Mouse (Mus musculus) lung, embryonic 16.5 days (tissue): Measurements from ENCODE around the gene Afg1l. TPM values are rescaled to one million over a fixed set of nuclear protein-coding genes. Genes with fewer than 3 reads are reported as not detected.

Experiments used
- ATAC-seq: fragments of 200-750 bp; cut with Nextera tagmentation; 2 replicates; pipeline ENCODE4 v1.8.0; 2017; ENCODE audit warnings: low read depth, mild to moderate bottlenecking, moderate library complexity
- H3K27ac ChIP-seq: fragments of 300-500 bp; sonication (generic); 2 replicates; pipeline ENCODE4 v1.5.1; 2014; ENCODE audit warnings: mild to moderate bottlenecking, control low read depth, low read length
- H3K27me3 ChIP-seq: fragments of 300-500 bp; sonication (generic); 2 replicates; pipeline ENCODE4 v1.6.1; 2014; ENCODE audit warnings: low read depth, low read length, mixed read lengths; ENCODE audit not compliant: control insufficient read depth, insufficient read depth
- H3K36me3 ChIP-seq: fragments of 300-500 bp; sonication (generic); 2 replicates; pipeline ENCODE4 v1.6.1; 2014; ENCODE audit warnings: low read length; ENCODE audit not compliant: control insufficient read depth, insufficient read depth
- H3K4me1 ChIP-seq: fragments of 300-500 bp; sonication (generic); replicated peaks from 2 replicates; pipeline ENCODE4 v1.6.1; 2014; ENCODE audit warnings: low read length, mixed read lengths; ENCODE audit not compliant: control insufficient read depth, insufficient read depth
- H3K4me2 ChIP-seq: fragments of 300-500 bp; sonication (generic); 2 replicates; pipeline ENCODE4 v1.6.1; 2014; ENCODE audit warnings: low read depth, low read length, control low read depth
- H3K4me3 ChIP-seq: fragments of 300-500 bp; sonication (generic); 2 replicates; pipeline ENCODE4 v1.5.1; 2014; ENCODE audit warnings: mild to moderate bottlenecking, low read length, control low read depth
- H3K9ac ChIP-seq: fragments of 300-500 bp; sonication (generic); 2 replicates; pipeline ENCODE4 v1.6.1; 2014; ENCODE audit warnings: low read length, control low read depth
- H3K9me3 ChIP-seq: fragments of 300-500 bp; sonication (generic); 2 replicates; pipeline ENCODE4 v1.6.1; 2016; ENCODE audit warnings: low read length; ENCODE audit not compliant: control insufficient read depth
- WGBS: fragments of 180-500 bp; shearing (Covaris S2); extraction: QIAGEN DNeasy Blood & Tissue Kit; methylation state at CpG from one replicate; pipeline ENCODE4 v1.1.7; 2014; 5-methylcytosine and 5-hydroxymethylcytosine counted together
- polyA plus RNA-seq: library from polyadenylated mRNA; unstranded; fragments of >200 nt; fragmentation: Nextera tagmentation; extraction: Ambion mirVana; gene quantifications from 2 replicates; pipeline ENCODE4 v1.2.1, GENCODE M21; 2015

Afg1l gene
- polyA plus RNA-seq, 1 experiment from 2014 or later, result 9.6 TPM

- no peak overlapping the region for H3K27ac ChIP-seq
- H3K4me3 ChIP-seq, result no peak overlapping the region
- no peaks in the 10 kb centered on the region for H3K27me3 ChIP-seq
- no peaks in the 10 kb centered on the region for H3K9me3 ChIP-seq
- H3K36me3 ChIP-seq, result no peaks in the 10 kb centered on the region
- no peaks in the 10 kb centered on the region for H3K4me1 ChIP-seq
- no peak overlapping the region for H3K9ac ChIP-seq
- no peak overlapping the region for H3K4me2 ChIP-seq
- ATAC-seq, result peak; percentile 41; the same call in 1 of the 2 replicates
Measured at GRCm38 (mm10) chr10:42323978-42324377, 154.4 kb downstream of the Afg1l start.

GRCm38 (mm10) chr10:42313222-42313786 lies 165.1 kb downstream of the Afg1l start:
- peak overlapping the region; percentile 41 for H3K4me2 ChIP-seq

GRCm38 (mm10) chr10:42312557-42312956 lies 165.8 kb downstream of the Afg1l start:
- no peak for ATAC-seq
- Histone ChIP-seq H3K4me3 (no peak overlapping the region), H3K9ac (no peak overlapping the region), H3K4me1 (no peaks in the 10 kb centered on the region), H3K36me3 (no peaks in the 10 kb centered on the region), H3K27me3 (no peaks in the 10 kb centered on the region; the same call in 1 of the 2 replicates), H3K4me2 (no peak overlapping the region), H3K9me3 (no peaks in the 10 kb centered on the region), H3K27ac (no peak overlapping the region)
- WGBS, result 42% methylated on average over 1 of the region's 1 CpGs

More at GRCm38 (mm10) chr10:42313222-42313786, 165.1 kb downstream of the Afg1l start:
- Histone ChIP-seq H3K9me3 (no peaks in the 10 kb centered on the region), H3K27ac (no peak overlapping the region), H3K9ac (no peak overlapping the region), H3K27me3 (no peaks in the 10 kb centered on the region; the same call in 1 of the 2 replicates), H3K4me3 (peak overlapping the region; percentile 24; the same call in 1 of the 2 replicates), H3K4me1 (no peaks in the 10 kb centered on the region), H3K36me3 (no peaks in the 10 kb centered on the region)
- ATAC-seq, result no peak
- WGBS, result 41% methylated on average over 22 of the region's 22 CpGs

- Histone ChIP-seq H3K27ac (no peak overlapping the region), H3K9me3 (no peaks in the 10 kb centered on the region), H3K9ac (no peak overlapping the region), H3K4me2 (peak overlapping the region; percentile 58), H3K4me3 (peak overlapping the region; percentile 36), H3K27me3 (no peaks in the 10 kb centered on the region; the same call in 1 of the 2 replicates), H3K4me1 (no peaks in the 10 kb centered on the region), H3K36me3 (no peaks in the 10 kb centered on the region)
- WGBS, result 31% methylated on average over 8 of the region's 8 CpGs
- no peak for ATAC-seq
Measured at GRCm38 (mm10) chr10:42308687-42308987, 169.7 kb downstream of the Afg1l start.

GRCm38 (mm10) chr10:42307980-42308686 lies 170.2 kb downstream of the Afg1l start:
- Histone ChIP-seq H3K9ac (0 out of 2 replicates have a peak overlapping the region, but pooled peaks have one; percentile 51), H3K4me2 (peak overlapping the region; percentile 58), H3K36me3 (no peaks in the 10 kb centered on the region), H3K9me3 (no peaks in the 10 kb centered on the region), H3K27ac (no peak overlapping the region), H3K4me3 (peak overlapping the region; percentile 36), H3K27me3 (no peaks in the 10 kb centered on the region; the same call in 1 of the 2 replicates), H3K4me1 (no peaks in the 10 kb centered on the region)
- 7% methylated on average over 20 of the region's 20 CpGs for WGBS
- peak; percentile 59 for ATAC-seq

- no peak overlapping the region for H3K27ac ChIP-seq
- H3K4me2 ChIP-seq, result no peak overlapping the region
- ATAC-seq, result no peak
- H3K9me3 ChIP-seq, result no peaks in the 10 kb centered on the region
- WGBS, result 82% methylated on average over 8 of the region's 8 CpGs
- H3K4me1 ChIP-seq, result no peaks in the 10 kb centered on the region
- H3K9ac ChIP-seq, result no peak overlapping the region
- no peaks in the 10 kb centered on the region; the same call in 1 of the 2 replicates for H3K27me3 ChIP-seq
- no peaks in the 10 kb centered on the region for H3K36me3 ChIP-seq
- no peak overlapping the region for H3K4me3 ChIP-seq
Measured at GRCm38 (mm10) chr10:42306422-42306821, 171.9 kb downstream of the Afg1l start.

GRCm38 (mm10) chr10:42300805-42301204 lies 177.6 kb downstream of the Afg1l start:
- 42% methylated on average over 4 of the region's 4 CpGs for WGBS
- peaks cover 2% of the 10 kb centered on the region; the same call in 1 of the 2 replicates for H3K9me3 ChIP-seq
- no peak overlapping the region for H3K4me2 ChIP-seq
- no peak overlapping the region for H3K27ac ChIP-seq
- no peaks in the 10 kb centered on the region for H3K36me3 ChIP-seq
- no peak overlapping the region for H3K9ac ChIP-seq
- H3K27me3 ChIP-seq, result no peaks in the 10 kb centered on the region
- H3K4me3 ChIP-seq, result no peak overlapping the region
- H3K4me1 ChIP-seq, result no peaks in the 10 kb centered on the region
- ATAC-seq, result no peak

- Histone ChIP-seq H3K4me1 (no peaks in the 10 kb centered on the region), H3K36me3 (no peaks in the 10 kb centered on the region), H3K4me2 (no peak overlapping the region), H3K9me3 (peaks cover 2% of the 10 kb centered on the region; the same call in 1 of the 2 replicates), H3K4me3 (no peak overlapping the region), H3K27ac (no peak overlapping the region), H3K9ac (no peak overlapping the region), H3K27me3 (no peaks in the 10 kb centered on the region)
- 58% methylated on average over 7 of the region's 7 CpGs for WGBS
- no peak for ATAC-seq
Measured at GRCm38 (mm10) chr10:42299967-42300366, 178.4 kb downstream of the Afg1l start.

GRCm38 (mm10) chr10:42299426-42299825 lies 178.9 kb downstream of the Afg1l start:
- Histone ChIP-seq H3K9ac (no peak overlapping the region), H3K9me3 (peaks cover 2% of the 10 kb centered on the region; the same call in 1 of the 2 replicates), H3K27ac (no peak overlapping the region), H3K4me2 (no peak overlapping the region), H3K4me3 (no peak overlapping the region), H3K27me3 (no peaks in the 10 kb centered on the region), H3K36me3 (no peaks in the 10 kb centered on the region), H3K4me1 (peaks cover 2% of the 10 kb centered on the region)
- WGBS, result 76% methylated on average over 6 of the region's 6 CpGs
- ATAC-seq, result no peak
